Comparison of ENCODE assay signal across 26 mouse cellular contexts in genomic region chr17:88268216-88268615, GRCm38 (mm10).
A peak's percentile ranks its signal among the peaks of the same experiment; 100 is the strongest.
DNase-seq lines count a peak whose midpoint lies in the region; ATAC-seq and TF ChIP-seq lines count a peak whose summit lies in the region.
"Had no signal": no experiment of that assay in that cellular context is flagged by ENCODE, and none has a peak within 500 bp of the region (broad histone marks: within the 10 kb centered on the region; RNA-seq: fewer than 3 reads in every experiment).

No protein-coding gene starts in this region.

- H3K4me3 ChIP-seq in testis, adult 2 months (ENCODE audit: control insufficient read depth, low read depth, low read length), result no peak overlapping the region
- H3K4me3 ChIP-seq in midbrain, embryonic 14.5 days (replicated peaks; ENCODE audit: low read depth, low read length), result no peak overlapping the region
- H3K4me3 ChIP-seq: forebrain, embryonic 10.5 days; forebrain, embryonic 13.5 days; heart, adult 2 months; heart, embryonic 10.5 days; heart, embryonic 13.5 days had no signal

- no peaks in the 10 kb centered on the region for H3K9me3 ChIP-seq in midbrain, embryonic 14.5 days (ENCODE audit: control insufficient read depth, low read length)
- H3K9me3 ChIP-seq: heart, embryonic 10.5 days; heart, embryonic 13.5 days had no signal

- no peaks in the 10 kb centered on the region for H3K27me3 ChIP-seq in testis, adult 2 months (ENCODE audit: control insufficient read depth, insufficient read depth, low read length)
- H3K27me3 ChIP-seq in midbrain, embryonic 14.5 days (ENCODE audit: control insufficient read depth, insufficient read depth, low read length), result no peaks in the 10 kb centered on the region
- H3K27me3 ChIP-seq: forebrain, embryonic 13.5 days; heart, embryonic 13.5 days had no signal

- H3K27ac ChIP-seq in testis, adult 2 months (ENCODE audit: control insufficient read depth, insufficient read depth, low read depth, low read length), result no peak overlapping the region
- H3K27ac ChIP-seq in midbrain, embryonic 14.5 days (replicated peaks; ENCODE audit: low read depth, low read length), result no peak overlapping the region
- H3K27ac ChIP-seq: forebrain, embryonic 10.5 days; forebrain, embryonic 13.5 days; heart, adult 2 months; heart, embryonic 10.5 days; heart, embryonic 13.5 days; hindbrain, embryonic 14.5 days; hindbrain, postnatal 0 days had no signal

- no peak overlapping the region for H3K4me2 ChIP-seq in midbrain, embryonic 14.5 days (ENCODE audit: low read length)
- H3K4me2 ChIP-seq: forebrain, embryonic 13.5 days; heart, embryonic 13.5 days; hindbrain, embryonic 14.5 days had no signal

- no peak for TF ChIP-seq POLR2A in testis, adult 2 months (IDR thresholded peaks at IDR 0.05; ENCODE audit: control insufficient read depth, low read depth, low read length)
- TF ChIP-seq POLR2A in brain, embryonic 14.5 days (IDR thresholded peaks at IDR 0.05; ENCODE audit: borderline replicate concordance, extremely low read depth, insufficient read depth, insufficient read length, poor library complexity, severe bottlenecking), result no peak

- H3K36me3 ChIP-seq in testis, adult 2 months (ENCODE audit: control insufficient read depth, insufficient read depth, low read length), result no peaks in the 10 kb centered on the region
- H3K36me3 ChIP-seq in midbrain, embryonic 14.5 days (ENCODE audit: control insufficient read depth, insufficient read depth, low read length), result no peaks in the 10 kb centered on the region
- H3K36me3 ChIP-seq: forebrain, embryonic 10.5 days; heart, embryonic 10.5 days; heart, embryonic 13.5 days had no signal

- no peak overlapping the region for H3K9ac ChIP-seq in midbrain, embryonic 14.5 days (replicated peaks; ENCODE audit: low read length)
- H3K9ac ChIP-seq: forebrain, embryonic 13.5 days; heart, embryonic 13.5 days; hindbrain, embryonic 14.5 days had no signal

- peaks cover 5% of the 10 kb centered on the region; the same call in 1 of the 2 replicates for H3K4me1 ChIP-seq in testis, adult 2 months (ENCODE audit: control insufficient read depth, insufficient read depth, low read length)
- no peaks in the 10 kb centered on the region for H3K4me1 ChIP-seq in midbrain, embryonic 14.5 days (ENCODE audit: control insufficient read depth, insufficient read depth, low read length)
- H3K4me1 ChIP-seq: forebrain, embryonic 10.5 days; forebrain, embryonic 13.5 days; heart, embryonic 10.5 days; heart, embryonic 13.5 days had no signal

- DNase-seq in testis, postnatal 14 days (ENCODE audit: low spot score), result no peak
- peak; percentile 71 for DNase-seq in ES-CJ7 (ENCODE audit: low read depth, low spot score)
- DNase-seq in brain, embryonic 14.5 days (ENCODE audit: low read depth), result no peak
- no peak for DNase-seq in midbrain, embryonic 14.5 days
- DNase-seq in thymus, postnatal 10 days (ENCODE audit: low spot score in 2 of 2), result no peak
- DNase-seq: adrenal gland, postnatal 10 days; adrenal gland, postnatal 36 days; cerebellum, adult 11-12 months; cerebellum, adult 8-10 months; cerebellum, postnatal 10 days; cerebellum, postnatal 36 days; gastrocnemius, postnatal 10 days; gastrocnemius, postnatal 36 days; heart, adult 2 months; heart, postnatal 14 days; heart, postnatal 4 days had no signal

- 85% methylated on average over 8 of the region's 8 CpGs for WGBS in midbrain, embryonic 14.5 days

- 0 out of 2 replicates have a peak, but pooled peaks have one; percentile 28 for TF ChIP-seq CTCF in testis, adult 2 months (IDR thresholded peaks at IDR 0.05; ENCODE audit: control insufficient read depth, insufficient read depth, insufficient replicate concordance, low read depth, low read length)
- 0 out of 2 replicates have a peak, but pooled peaks have one; percentile 1 for TF ChIP-seq CTCF in brain, embryonic 14.5 days (IDR thresholded peaks at IDR 0.05; ENCODE audit: borderline replicate concordance, extremely low read depth, insufficient read depth, insufficient read length)

- ATAC-seq in midbrain, embryonic 14.5 days (ENCODE audit: low FRiP score, low TSS enrichment), result no peak
- ATAC-seq: CD4-positive, CD25-positive, alpha-beta regulatory T cell, adult 4 months; forebrain, embryonic 13.5 days; forebrain, embryonic 16.5 days; hindbrain, postnatal 0 days; inflammation-experienced regulatory T-cells, adult 6 months had no signal
